Mouse (Mus musculus) layer of hippocampus, postnatal 36 days (tissue): ENCODE data around the gene Dimt1. TPM values are rescaled to one million over a fixed set of nuclear protein-coding genes. Genes with fewer than 3 reads are reported as not detected.
"Not testable (repeated sequence)": the region's sequence is repeated elsewhere in the genome, so short reads cannot be mapped to it uniquely, and the experiment has no call there.

Experiments used
- DNase-seq, 2 experiments: peaks; one replicate each; pipeline ENCODE4 v3.0.0; 2022
- total RNA-seq, 2 experiments: library from RNA; stranded (reverse); gene quantifications; 2 replicates each; pipeline ENCODE4 v1.2.3; 2021

Gene Dimt1
- total RNA-seq: 10 to 100 TPM; 23.5 to 27.1 TPM

GRCm38 (mm10) chr13:106946594-106947540 lies at the start of gene Dimt1:
TSS of gene Dimt1 (plus strand) at chr13:106947127.
- peak; percentile 95 for DNase-seq

GRCm38 (mm10) chr13:106904637-106905036 lies 42.3 kb upstream of the Dimt1 start:
- no peak for DNase-seq

- DNase-seq: not testable (repeated sequence)
These were observed 41.8 kb upstream of the Dimt1 start for GRCm38 (mm10) chr13:106905154-106905553.

- no peak for DNase-seq
These were observed 39.7 kb upstream of the Dimt1 start for GRCm38 (mm10) chr13:106907273-106907672.

- no peak for DNase-seq
These were observed 36.8 kb upstream of the Dimt1 start for GRCm38 (mm10) chr13:106910096-106910495.

GRCm38 (mm10) chr13:106913125-106913736 lies 33.7 kb upstream of the Dimt1 start:
- DNase-seq: no peak

- DNase-seq: no peak
These were observed 28.4 kb upstream of the Dimt1 start for GRCm38 (mm10) chr13:106918322-106919050.

- not testable (repeated sequence) for DNase-seq
These were observed 21.0 kb upstream of the Dimt1 start for GRCm38 (mm10) chr13:106925921-106926320.

- DNase-seq: no peak
These were observed 18.6 kb upstream of the Dimt1 start for GRCm38 (mm10) chr13:106928296-106928695.

GRCm38 (mm10) chr13:106929201-106929600 lies 17.7 kb upstream of the Dimt1 start:
- DNase-seq: no peak

GRCm38 (mm10) chr13:106935871-106936255 lies 11.1 kb upstream of the Dimt1 start:
- DNase-seq: no peak

- DNase-seq: peak; percentile 90 to 91
These were observed 10.4 kb upstream of the Dimt1 start, which contains the start of gene Ipo11 for GRCm38 (mm10) chr13:106936256-106937137. TSS of gene Ipo11 (minus strand) at chr13:106936958.

GRCm38 (mm10) chr13:106937138-106937472 lies 9.8 kb upstream of the Dimt1 start:
- no peak for DNase-seq

- DNase-seq: no peak
These were observed 5.5 kb upstream of the Dimt1 start for GRCm38 (mm10) chr13:106941211-106941976.

- DNase-seq: no peak
These were observed 4.2 kb upstream of the Dimt1 start for GRCm38 (mm10) chr13:106942721-106943120.

GRCm38 (mm10) chr13:106945518-106945917 lies 1.4 kb upstream of the Dimt1 start:
- DNase-seq: no peak

GRCm38 (mm10) chr13:106947583-106947982 lies 656 bp downstream of the Dimt1 start:
- no peak for DNase-seq

GRCm38 (mm10) chr13:106954880-106955279 lies 8.0 kb downstream of the Dimt1 start:
- DNase-seq: no peak

- DNase-seq: no peak
These were observed 10.6 kb downstream of the Dimt1 start for GRCm38 (mm10) chr13:106957554-106957953.

GRCm38 (mm10) chr13:106958286-106958685 lies 11.4 kb downstream of the Dimt1 start:
- no peak for DNase-seq

- DNase-seq: no peak
These were observed 13.6 kb downstream of the Dimt1 start for GRCm38 (mm10) chr13:106960557-106960956.
